ENCODE assay signal across 23 mouse cellular contexts in the genomic region with DNA sequence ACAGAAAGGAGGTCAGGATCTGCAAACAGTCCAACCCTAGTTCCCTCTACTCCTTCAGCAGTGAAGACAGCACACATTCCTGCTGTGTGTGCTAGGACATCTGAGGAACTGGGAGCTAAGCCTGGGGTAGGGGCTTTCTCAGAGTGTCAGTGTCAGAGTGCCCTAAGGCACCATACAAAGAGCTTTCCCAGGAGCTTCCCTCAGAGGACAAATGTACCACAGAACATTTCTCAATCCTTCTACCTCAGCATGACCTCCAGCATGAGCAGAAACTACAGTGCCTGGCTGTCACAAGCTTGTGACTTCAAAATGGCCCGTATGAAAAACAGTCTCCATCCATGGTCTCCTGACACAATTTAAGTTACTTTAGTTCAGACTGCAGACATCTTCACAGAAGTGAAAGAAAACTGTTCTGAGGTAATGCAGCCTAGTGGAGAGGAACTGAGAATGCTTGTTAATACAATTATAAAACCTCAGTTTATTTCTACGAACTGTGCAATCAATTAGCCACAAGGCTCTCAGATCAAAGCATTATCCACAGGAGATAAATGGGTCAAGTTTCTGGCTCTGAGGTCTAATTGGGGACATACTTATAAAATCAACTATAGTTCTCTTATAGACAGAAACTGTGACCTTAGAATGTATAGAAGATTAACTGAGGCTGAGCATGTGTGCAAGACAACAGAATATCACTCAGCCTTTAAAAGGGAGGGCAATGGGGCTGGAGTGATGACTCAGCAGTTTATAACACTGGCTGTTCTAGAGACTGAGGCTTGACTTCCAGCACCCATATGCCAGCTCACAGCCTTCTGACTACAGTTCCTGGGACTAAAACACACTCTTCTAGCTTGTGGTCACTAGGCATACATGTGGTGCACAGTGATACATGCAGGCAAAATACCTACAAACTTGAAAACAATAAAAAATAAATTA. TPM values are rescaled to one million over a fixed set of nuclear protein-coding genes. Genes with fewer than 3 reads are reported as not detected.
DNase-seq lines count a peak whose midpoint lies in the region; ATAC-seq lines count a peak whose summit lies in the region.
"Had no signal": no experiment of that assay in that cellular context is flagged by ENCODE, and none has a peak within 500 bp of the region (broad histone marks: within the 10 kb centered on the region; RNA-seq: fewer than 3 reads in every experiment).

No protein-coding gene starts in this region.

- H3K9ac ChIP-seq in liver, embryonic 13.5 days = no peak overlapping the region
- H3K9ac ChIP-seq: embryonic facial prominence, embryonic 13.5 days; hindbrain, embryonic 12.5 days; limb, embryonic 12.5 days; lung, embryonic 15.5 days; neural tube, embryonic 12.5 days had no signal

- H3K4me2 ChIP-seq in liver, embryonic 13.5 days = no peak overlapping the region
- H3K4me2 ChIP-seq: embryonic facial prominence, embryonic 13.5 days; hindbrain, embryonic 12.5 days; limb, embryonic 12.5 days; lung, embryonic 15.5 days; neural tube, embryonic 12.5 days had no signal

- no peaks in the 10 kb centered on the region for H3K9me3 ChIP-seq in liver, embryonic 13.5 days (replicated peaks)
- H3K9me3 ChIP-seq: embryonic facial prominence, embryonic 13.5 days; forebrain, embryonic 10.5 days; hindbrain, embryonic 12.5 days; limb, embryonic 12.5 days; lung, embryonic 15.5 days; neural tube, embryonic 12.5 days had no signal

- WGBS in liver, embryonic 13.5 days (ENCODE audit: insufficient replicate concordance) = 85% methylated on average over 2 of the region's 2 CpGs

- no peaks in the 10 kb centered on the region for H3K27me3 ChIP-seq in liver, embryonic 13.5 days
- H3K27me3 ChIP-seq: embryonic facial prominence, embryonic 13.5 days; hindbrain, embryonic 12.5 days; limb, embryonic 12.5 days; lung, embryonic 15.5 days; neural tube, embryonic 12.5 days had no signal

- DNase-seq in adrenal gland, adult 2 months = peak; percentile 17
- no peak for DNase-seq in adrenal gland, postnatal 10 days
- DNase-seq in c-Kit-negative CD71-positive TER-119-positive erythroid progenitor cells, embryonic 14.5 days (ENCODE audit: low read depth, low spot score) = peak; percentile 29
- DNase-seq in liver, embryonic 13.5 days = no peak
- peak; percentile 49 for DNase-seq in retina, postnatal 1 day
- DNase-seq in layer of hippocampus, adult 18-20 months (ENCODE audit: low spot score in 2 of 2) = no peak
- no peak for DNase-seq in layer of hippocampus, adult 8-10 months (ENCODE audit: low spot score in 2 of 2)
- DNase-seq in kidney, postnatal 14 days = no peak
- DNase-seq: cerebellum, adult 2 months; heart, postnatal 10 days; kidney, adult 9 months; kidney, postnatal 4 days; thymus, postnatal 4 days had no signal

- no peak for ATAC-seq in liver, embryonic 13.5 days (ENCODE audit: low read depth)

- H3K4me3 ChIP-seq in liver, embryonic 13.5 days (replicated peaks) = no peak overlapping the region
- H3K4me3 ChIP-seq: embryonic facial prominence, embryonic 13.5 days; forebrain, embryonic 10.5 days; hindbrain, embryonic 12.5 days; left cerebral cortex, adult 2 months; limb, embryonic 12.5 days; lung, embryonic 15.5 days; neural tube, embryonic 12.5 days had no signal

- peaks cover 8% of the 10 kb centered on the region; the same call in 1 of the 2 replicates for H3K4me1 ChIP-seq in liver, embryonic 13.5 days (replicated peaks)
- H3K4me1 ChIP-seq: embryonic facial prominence, embryonic 13.5 days; forebrain, embryonic 10.5 days; hindbrain, embryonic 12.5 days; limb, embryonic 12.5 days; lung, embryonic 15.5 days; neural tube, embryonic 12.5 days had no signal

- peak overlapping the region; percentile 45; the same call in 1 of the 2 replicates for H3K27ac ChIP-seq in liver, embryonic 13.5 days
- H3K27ac ChIP-seq: embryonic facial prominence, embryonic 13.5 days; forebrain, embryonic 10.5 days; hindbrain, embryonic 12.5 days; left cerebral cortex, adult 2 months; limb, embryonic 12.5 days; lung, embryonic 15.5 days; neural tube, embryonic 12.5 days had no signal

- peaks cover 56% of the 10 kb centered on the region for H3K36me3 ChIP-seq in liver, embryonic 13.5 days

RNA-seq across cellular contexts. Expression of gene Il18bp, which starts 7.0 kb away (rescaled TPM):
- total RNA-seq in adrenal gland, adult 2 months (2021) = 10 to 100 TPM in 1 of 2 experiments, 1 to 10 TPM in 1; 6.1 to 22.2 TPM
- polyA plus RNA-seq in adrenal gland, adult 2 months (2012; rRNA removed) = 15.5 and 18.2 TPM in 2 replicates
- 1 to 10 TPM; 5.4 to 6.3 TPM for total RNA-seq in adrenal gland, postnatal 10 days (2021)
- polyA plus RNA-seq in liver, embryonic 13.5 days (2015; fragmentation: Nextera tagmentation; extraction: Ambion mirVana) = 9.1 and 11.1 TPM in 2 replicates
- 1 to 10 TPM; 5.6 to 6.1 TPM for total RNA-seq in layer of hippocampus, adult 18-20 months (2021)
- total RNA-seq in layer of hippocampus, adult 8-10 months (2022) = 10 to 100 TPM in 3 of 4 experiments, 1 to 10 TPM in 1; 8.3 to 12.9 (median 11.1) TPM

RNA-seq across cellular contexts. Expression of gene Rnf121, which starts 39.8 kb away (rescaled TPM):
- 10 to 100 TPM; 28.5 to 36.9 TPM for total RNA-seq in adrenal gland, adult 2 months (2021)
- polyA plus RNA-seq in adrenal gland, adult 2 months (2012; rRNA removed) = 12.3 and 12.8 TPM in 2 replicates
- 10 to 100 TPM; 25.6 to 28.3 TPM for total RNA-seq in adrenal gland, postnatal 10 days (2021)
- 10.6 and 11.6 TPM in 2 replicates for polyA plus RNA-seq in liver, embryonic 13.5 days (2015; fragmentation: Nextera tagmentation; extraction: Ambion mirVana)
- 10 to 100 TPM; 36.5 to 40.4 TPM for total RNA-seq in layer of hippocampus, adult 18-20 months (2021)
- total RNA-seq in layer of hippocampus, adult 8-10 months (2022) = 10 to 100 TPM; 43.4 to 47.0 (median 44.9) TPM

RNA-seq across cellular contexts. Expression of gene Xndc1, which starts 39.9 kb away (rescaled TPM):
- total RNA-seq in adrenal gland, adult 2 months (2021) = 10 to 100 TPM; 11.8 to 12.0 TPM
- 22.3 and 29.9 TPM in 2 replicates for polyA plus RNA-seq in adrenal gland, adult 2 months (2012; rRNA removed)
- 10 to 100 TPM; 12.6 to 19.0 TPM for total RNA-seq in adrenal gland, postnatal 10 days (2021)
- polyA plus RNA-seq in liver, embryonic 13.5 days (2015; fragmentation: Nextera tagmentation; extraction: Ambion mirVana) = 13.6 and 14.2 TPM in 2 replicates
- total RNA-seq in layer of hippocampus, adult 18-20 months (2021) = 10 to 100 TPM; 22.4 to 27.0 TPM
- total RNA-seq in layer of hippocampus, adult 8-10 months (2022) = 10 to 100 TPM; 25.8 to 37.3 (median 31.9) TPM

RNA-seq across cellular contexts. Expression of gene Xntrpc, which starts 40.1 kb away (rescaled TPM):
- under 1 TPM; 0.63 to 0.79 TPM for total RNA-seq in adrenal gland, adult 2 months (2021)
- 2.4 and 2.5 TPM in 2 replicates for polyA plus RNA-seq in adrenal gland, adult 2 months (2012; rRNA removed)
- 1 to 10 TPM in 1 of 2 experiments, under 1 TPM in 1; 0.93 to 1.3 TPM for total RNA-seq in adrenal gland, postnatal 10 days (2021)
- 0.22 and 0.28 TPM in 2 replicates for polyA plus RNA-seq in liver, embryonic 13.5 days (2015; fragmentation: Nextera tagmentation; extraction: Ambion mirVana)
- total RNA-seq in layer of hippocampus, adult 18-20 months (2021) = 1 to 10 TPM; 2.0 to 3.3 TPM
- 1 to 10 TPM; 1.7 to 2.8 (median 2.3) TPM for total RNA-seq in layer of hippocampus, adult 8-10 months (2022)
- total RNA-seq: monocyte, adult 5-6 weeks had no signal

RNA-seq across cellular contexts. Expression of gene Trpc2, which starts 57.5 kb away (rescaled TPM):
- total RNA-seq in adrenal gland, adult 2 months (2021) = under 1 TPM in 1 of 2 experiments, not detected in 1; 0.35 TPM
- polyA plus RNA-seq in adrenal gland, adult 2 months (2012; rRNA removed) = not detected in 2 replicates
- under 1 TPM in 1 of 2 experiments, not detected in 1; 0.88 TPM for total RNA-seq in adrenal gland, postnatal 10 days (2021)
- not detected in 2 replicates for polyA plus RNA-seq in liver, embryonic 13.5 days (2015; fragmentation: Nextera tagmentation; extraction: Ambion mirVana)
- total RNA-seq in layer of hippocampus, adult 18-20 months (2021) = 1 to 10 TPM in 1 of 2 experiments, not detected in 1; 1.9 TPM
- total RNA-seq in layer of hippocampus, adult 8-10 months (2022) = 1 to 10 TPM in 3 of 4 experiments, not detected in 1; 1.4 to 2.4 (median 1.8) TPM
- total RNA-seq: adrenal gland, adult 18-20 months; monocyte, adult 5-6 weeks had no signal
- polyA plus RNA-seq: embryonic facial prominence, embryonic 13.5 days; forebrain, embryonic 10.5 days; intestine, embryonic 14.5 days; limb, embryonic 12.5 days; lung, embryonic 15.5 days had no signal

Comparison
In these comparisons a context has a peak if more than half of its experiments do, and no peak if none do; other contexts are left out.
1. DNase-seq: peak in adrenal gland, adult 2 months (single experiment), c-Kit-negative CD71-positive TER-119-positive erythroid progenitor cells, embryonic 14.5 days (single experiment) and retina, postnatal 1 day (single experiment); none in adrenal gland, postnatal 10 days (single experiment), liver, embryonic 13.5 days (single experiment), layer of hippocampus, adult 18-20 months (0 of 2), layer of hippocampus, adult 8-10 months (0 of 2) and kidney, postnatal 14 days (single experiment).